In genomic region chr5:105857486-105857885, GRCm38 (mm10) we compare ENCODE assay signal across 26 mouse cellular contexts. TPM values are rescaled to one million over a fixed set of nuclear protein-coding genes. Genes with fewer than 3 reads are reported as not detected.
DNase-seq lines count a peak whose midpoint lies in the region; ATAC-seq and TF ChIP-seq lines count a peak whose summit lies in the region.
"Had no signal": no experiment of that assay in that cellular context is flagged by ENCODE, and none has a peak within 500 bp of the region (broad histone marks: within the 10 kb centered on the region; RNA-seq: fewer than 3 reads in every experiment).

No protein-coding gene starts in this region.

- no peak for ATAC-seq in embryonic facial prominence, embryonic 14.5 days (ENCODE audit: low read depth)
- ATAC-seq in liver, embryonic 12.5 days, result no peak
- ATAC-seq: forebrain, embryonic 15.5 days; midbrain, embryonic 13.5 days had no signal

- H3K9me3 ChIP-seq in embryonic facial prominence, embryonic 10.5 days, result no peaks in the 10 kb centered on the region
- no peaks in the 10 kb centered on the region for H3K9me3 ChIP-seq in embryonic facial prominence, embryonic 14.5 days (ENCODE audit: control insufficient read depth, low read length)
- H3K9me3 ChIP-seq in liver, embryonic 12.5 days (replicated peaks), result no peaks in the 10 kb centered on the region
- H3K9me3 ChIP-seq: forebrain, embryonic 15.5 days; heart, embryonic 13.5 days; hindbrain, embryonic 13.5 days; kidney, embryonic 15.5 days; midbrain, embryonic 13.5 days; neural tube, embryonic 12.5 days had no signal

- 81% methylated on average over 5 of the region's 5 CpGs for WGBS in embryonic facial prominence, embryonic 10.5 days
- WGBS in embryonic facial prominence, embryonic 14.5 days, result 72% methylated on average over 5 of the region's 5 CpGs
- 67% methylated on average over 5 of the region's 5 CpGs for WGBS in liver, embryonic 12.5 days (ENCODE audit: insufficient replicate concordance)

- peak overlapping the region; percentile 65 for H3K27ac ChIP-seq in embryonic facial prominence, embryonic 10.5 days (replicated peaks)
- 0 out of 2 replicates have a peak overlapping the region, but pooled peaks have one; percentile 56 for H3K27ac ChIP-seq in embryonic facial prominence, embryonic 14.5 days (replicated peaks; ENCODE audit: low read depth, low read length)
- no peak overlapping the region for H3K27ac ChIP-seq in liver, embryonic 12.5 days
- H3K27ac ChIP-seq: forebrain, embryonic 15.5 days; heart, embryonic 13.5 days; hindbrain, embryonic 13.5 days; kidney, embryonic 15.5 days; midbrain, embryonic 13.5 days; neural tube, embryonic 12.5 days had no signal

- H3K79me2 ChIP-seq in myocyte (ENCODE audit: control insufficient read depth, insufficient read depth), result no peaks in the 10 kb centered on the region

- no peak overlapping the region for H3K4me3 ChIP-seq in embryonic facial prominence, embryonic 10.5 days
- no peak overlapping the region for H3K4me3 ChIP-seq in embryonic facial prominence, embryonic 14.5 days (ENCODE audit: low read depth, low read length)
- no peak overlapping the region for H3K4me3 ChIP-seq in myocyte
- no peak overlapping the region for H3K4me3 ChIP-seq in liver, embryonic 12.5 days
- H3K4me3 ChIP-seq: forebrain, embryonic 15.5 days; heart, embryonic 13.5 days; hindbrain, embryonic 13.5 days; kidney, embryonic 15.5 days; midbrain, embryonic 13.5 days; neural tube, embryonic 12.5 days had no signal

- peaks cover 37% of the 10 kb centered on the region for H3K4me1 ChIP-seq in embryonic facial prominence, embryonic 10.5 days
- H3K4me1 ChIP-seq in embryonic facial prominence, embryonic 14.5 days (ENCODE audit: control insufficient read depth, insufficient read depth, low read length), result peaks cover 11% of the 10 kb centered on the region
- peaks cover 25% of the 10 kb centered on the region for H3K4me1 ChIP-seq in liver, embryonic 12.5 days
- H3K4me1 ChIP-seq: hindbrain, embryonic 13.5 days; midbrain, embryonic 13.5 days; neural tube, embryonic 12.5 days had no signal

- peak; percentile 23 for DNase-seq in kidney, adult 18-20 months
- DNase-seq in kidney, postnatal 14 days, result no peak
- DNase-seq in embryonic facial prominence, embryonic 10.5 days (ENCODE audit: low spot score), result no peak
- DNase-seq in embryonic facial prominence, embryonic 14.5 days (ENCODE audit: low spot score), result no peak
- no peak for DNase-seq in MN1 (ENCODE audit: low spot score)
- DNase-seq in ovary, postnatal 14 days (ENCODE audit: low spot score), result no peak
- DNase-seq: adrenal gland, postnatal 14 days; B cell, adult 2 months; cerebellum, adult 2 months; gastrocnemius, postnatal 10 days; heart, postnatal 14 days; layer of hippocampus, adult 9-11 months; lung, adult 18-20 months; lung, postnatal 10 days; retina, postnatal 1 day; right cerebral cortex, postnatal 25 days; spleen, adult 18-20 months had no signal

- H3ac ChIP-seq in myocyte (ENCODE audit: control insufficient read depth, insufficient read length), result no peak overlapping the region

- H3K9ac ChIP-seq in embryonic facial prominence, embryonic 14.5 days (ENCODE audit: low read depth, low read length), result no peak overlapping the region
- H3K9ac ChIP-seq in liver, embryonic 12.5 days, result no peak overlapping the region
- H3K9ac ChIP-seq: forebrain, embryonic 15.5 days; heart, embryonic 13.5 days; hindbrain, embryonic 13.5 days; kidney, embryonic 15.5 days; midbrain, embryonic 13.5 days; neural tube, embryonic 12.5 days had no signal

- no peaks in the 10 kb centered on the region for H3K36me3 ChIP-seq in embryonic facial prominence, embryonic 10.5 days (replicated peaks)
- H3K36me3 ChIP-seq in embryonic facial prominence, embryonic 14.5 days (ENCODE audit: control insufficient read depth, insufficient read depth, low read length), result no peaks in the 10 kb centered on the region
- H3K36me3 ChIP-seq in myocyte (ENCODE audit: control insufficient read depth, insufficient read depth), result no peaks in the 10 kb centered on the region
- H3K36me3 ChIP-seq in liver, embryonic 12.5 days, result no peaks in the 10 kb centered on the region
- H3K36me3 ChIP-seq: forebrain, embryonic 15.5 days; heart, embryonic 13.5 days; hindbrain, embryonic 13.5 days; kidney, embryonic 15.5 days; midbrain, embryonic 13.5 days; neural tube, embryonic 12.5 days had no signal

- H3K4me2 ChIP-seq in embryonic facial prominence, embryonic 14.5 days (ENCODE audit: low read depth, low read length), result no peak overlapping the region
- H3K4me2 ChIP-seq in myocyte (ENCODE audit: low read depth), result peak overlapping the region; percentile 61
- H3K4me2 ChIP-seq in liver, embryonic 12.5 days, result no peak overlapping the region
- H3K4me2 ChIP-seq: forebrain, embryonic 15.5 days; heart, embryonic 13.5 days; hindbrain, embryonic 13.5 days; kidney, embryonic 15.5 days; liver, embryonic 11.5 days; midbrain, embryonic 13.5 days; neural tube, embryonic 12.5 days had no signal

- no peaks in the 10 kb centered on the region for H3K27me3 ChIP-seq in embryonic facial prominence, embryonic 10.5 days (replicated peaks; ENCODE audit: low read depth, poor library complexity, severe bottlenecking)
- H3K27me3 ChIP-seq in embryonic facial prominence, embryonic 14.5 days (replicated peaks; ENCODE audit: control insufficient read depth, insufficient read depth, low read length), result no peaks in the 10 kb centered on the region
- H3K27me3 ChIP-seq in myocyte (ENCODE audit: control insufficient read depth, insufficient read depth, insufficient read length), result no peaks in the 10 kb centered on the region
- no peaks in the 10 kb centered on the region for H3K27me3 ChIP-seq in liver, embryonic 12.5 days (replicated peaks)
- H3K27me3 ChIP-seq: forebrain, embryonic 15.5 days; hindbrain, embryonic 13.5 days; kidney, embryonic 15.5 days; midbrain, embryonic 13.5 days; neural tube, embryonic 12.5 days had no signal

- no peak for TF ChIP-seq POLR2A in myocyte (IDR thresholded peaks at IDR 0.05; ENCODE audit: insufficient read length, low read depth)

TF ChIP-seq in myocyte, 11 proteins besides CTCF, POLR2A, EP300 and RAD21:
- TF ChIP-seq MYOD1 (IDR thresholded peaks at IDR 0.05; ENCODE audit: control insufficient read depth in 1 of 3, insufficient read length in 2 of 3, low read depth in 2 of 3) (peak; percentile 93 to 95 (median 94)), USF1 (IDR thresholded peaks at IDR 0.05; ENCODE audit: low read depth) (no peak), SRF (IDR thresholded peaks at IDR 0.05; ENCODE audit: control insufficient read depth, insufficient read length, low read depth) (no peak), MAX (IDR thresholded peaks at IDR 0.05; ENCODE audit: low read depth) (no peak), TCF12 (IDR thresholded peaks at IDR 0.05; ENCODE audit: insufficient read depth, poor library complexity, severe bottlenecking) (peak; percentile 25), MYOG (IDR thresholded peaks at IDR 0.05; ENCODE audit: control insufficient read depth in 1 of 3, insufficient read depth in 1 of 3, insufficient read length in 2 of 3, low read depth in 2 of 3) (peak in 1 of 3 experiments; percentile 11)

RNA-seq across cellular contexts. Expression of gene Zfp326, which starts 18.9 kb away (rescaled TPM):
- 53.4 and 56.2 TPM in 2 replicates for polyA plus RNA-seq in embryonic facial prominence, embryonic 10.5 days (2016; fragmentation: Nextera tagmentation; extraction: Ambion mirVana)
- 32.6 and 34.6 TPM in 2 replicates for polyA plus RNA-seq in embryonic facial prominence, embryonic 14.5 days (2014; fragmentation: Nextera tagmentation; extraction: Ambion mirVana)
- polyA plus RNA-seq in myocyte (2012; fragmentation: generic; extraction: Trizol), result 7.6 TPM
- polyA plus RNA-seq in liver, embryonic 12.5 days (2016; fragmentation: Nextera tagmentation; extraction: Ambion mirVana), result 12.9 and 14.9 TPM in 2 replicates
